Mouse (Mus musculus): ENCODE measurements around the gene Rrp15.

The Rrp15 gene

GRCm38 (mm10) chr1:186673166-186673565 lies 76.0 kb downstream of the Rrp15 start:
- DNase-seq (ENCODE audit: low spot score) = no peak

Measured in urinary bladder, postnatal 14 days (tissue).